Mouse (Mus musculus) bone marrow macrophage, adult 2 months (primary cell): ENCODE results near the gene Hes2.

Experiments used
- CTCF ChIP-seq: IDR thresholded peaks from 2 replicates; pipeline ENCODE4 v1.5.1; 2012; ENCODE audit warnings: low read depth, mild to moderate bottlenecking, low read length, moderate library complexity
- POLR2A ChIP-seq: IDR thresholded peaks from 2 replicates; pipeline ENCODE4 v1.6.1; 2012; ENCODE audit warnings: mild to moderate bottlenecking, low read depth, low read length, borderline replicate concordance

GRCm38 (mm10) chr4:152185137-152185509 is 26.5 kb downstream of the Hes2 start:
- TF ChIP-seq POLR2A (no peak), CTCF (peak; percentile 38)
